Mouse (Mus musculus) central nervous system, embryonic 18 days (tissue): Measurements from ENCODE around the gene Crygf. TPM values are rescaled to one million over a fixed set of nuclear protein-coding genes. Genes with fewer than 3 reads are reported as not detected.

Experiments used
- polyA plus RNA-seq: library from polyadenylated mRNA; depleted of rRNA; stranded (reverse); fragments of >200 nt; gene quantifications from 2 replicates; pipeline ENCODE4 v1.2.3, GENCODE M21; 2012; rRNA removed

Gene Crygf
- polyA plus RNA-seq: not detected in 2 replicates

DNA sequence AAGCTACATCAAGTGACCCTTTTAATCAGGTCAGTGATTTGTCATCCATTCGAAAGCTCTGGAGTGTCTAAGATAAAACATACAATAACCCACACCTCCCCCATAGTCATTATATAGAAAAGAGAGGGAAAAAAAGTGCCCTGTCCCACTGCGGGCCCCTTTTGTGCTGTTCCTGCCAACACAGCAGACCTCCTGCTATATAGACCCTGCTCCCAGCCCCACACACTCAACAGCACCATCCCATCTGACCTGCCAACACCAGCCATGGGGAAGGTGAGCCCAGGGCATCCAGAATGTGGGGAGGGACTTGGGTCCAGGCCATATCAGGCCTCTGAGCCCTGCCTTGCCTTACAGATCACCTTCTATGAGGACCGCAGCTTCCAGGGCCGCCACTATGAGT lies at the start of gene Crygf:
TSS of gene Crygf (plus strand) at position 227 of the 400 bp plus-strand sequence.

Other genes with a start within 250 kb of the Crygf start
- gene Map2, start 248.8 kb downstream of the Crygf start, polyA plus RNA-seq: 463 and 479 TPM in 2 replicates